Mouse (Mus musculus) adrenal gland, postnatal 10 days (tissue): ENCODE measurements at regions not wholly inside any gene's neighbourhood (a gene's known extent, or its start where the extent isn't known, plus 50 kb on each side); places are given as distances from the start of the nearest gene placed in this dataset.

ENCODE experiments used
- DNase-seq: peaks from one replicate; pipeline ENCODE4 v3.0.0; 2021; ENCODE audit warnings: mixed read lengths

- DNase-seq = peak; percentile 12
These were observed 238.7 kb upstream of the Fggy start for GRCm38 (mm10) chr4:95318561-95318960.

- peak; percentile 57 for DNase-seq
These were observed 238.3 kb upstream of the Fggy start for GRCm38 (mm10) chr4:95319036-95319435.

GRCm38 (mm10) chr4:95325861-95326260 lies 231.4 kb upstream of the Fggy start:
- DNase-seq = no peak

GRCm38 (mm10) chr4:95339822-95340221 lies 217.5 kb upstream of the Fggy start:
- no peak for DNase-seq

- no peak for DNase-seq
These were observed 216.4 kb upstream of the Fggy start for GRCm38 (mm10) chr4:95340926-95341325.

- no peak for DNase-seq
These were observed 210.5 kb upstream of the Fggy start for GRCm38 (mm10) chr4:95346722-95347197.

GRCm38 (mm10) chr4:95347436-95347835 lies 209.9 kb upstream of the Fggy start:
- DNase-seq = no peak

- DNase-seq = no peak
These were observed 208.7 kb upstream of the Fggy start for GRCm38 (mm10) chr4:95348405-95349123.

GRCm38 (mm10) chr4:95353894-95354319 lies 203.4 kb upstream of the Fggy start:
- peak; percentile 49 for DNase-seq

- DNase-seq = peak; percentile 8
These were observed 198.6 kb upstream of the Fggy start for GRCm38 (mm10) chr4:95358674-95359073.

GRCm38 (mm10) chr4:95360336-95360967 lies 196.9 kb upstream of the Fggy start:
- no peak for DNase-seq

- DNase-seq = no peak
These were observed 192.8 kb upstream of the Fggy start for GRCm38 (mm10) chr4:95364376-95365082.

- no peak for DNase-seq
These were observed 180.9 kb upstream of the Fggy start for GRCm38 (mm10) chr4:95376386-95376785.

- DNase-seq = peak; percentile 53
These were observed 179.8 kb upstream of the Fggy start for GRCm38 (mm10) chr4:95377222-95378134.

GRCm38 (mm10) chr4:95378645-95379044 lies 178.7 kb upstream of the Fggy start:
- peak; percentile 52 for DNase-seq

- DNase-seq = no peak
These were observed 174.0 kb upstream of the Fggy start for GRCm38 (mm10) chr4:95383216-95383892.

GRCm38 (mm10) chr4:95385552-95385951 lies 171.8 kb upstream of the Fggy start:
- DNase-seq = peak; percentile 36

GRCm38 (mm10) chr4:95386021-95386420 lies 171.3 kb upstream of the Fggy start:
- no peak for DNase-seq

GRCm38 (mm10) chr4:95388556-95388955 lies 168.8 kb upstream of the Fggy start:
- DNase-seq = no peak

- no peak for DNase-seq
These were observed 167.7 kb upstream of the Fggy start for GRCm38 (mm10) chr4:95389647-95390046.

- DNase-seq = no peak
These were observed 166.8 kb upstream of the Fggy start for GRCm38 (mm10) chr4:95390549-95390948.
